Mouse (Mus musculus) forebrain, embryonic 10.5 days (tissue): ENCODE data around the gene Hist1h2ao. TPM values are rescaled to one million over a fixed set of nuclear protein-coding genes. Genes with fewer than 3 reads are reported as not detected.

Experiments used
- microRNA-seq: library from miRNA; unstranded; fragments of <30 nt; microRNA quantifications from one replicate; pipeline ENCODE4, GENCODE M21; 2017
- polyA plus RNA-seq: library from polyadenylated mRNA; unstranded; fragments of >200 nt; fragmentation: Nextera tagmentation; extraction: Ambion mirVana; gene quantifications from 2 replicates; pipeline ENCODE4 v1.2.1, GENCODE M21; 2016

Hist1h2ao gene
- polyA plus RNA-seq, 1 experiment from 2014 or later = not detected

Small RNA genes within 50 kb of the gene (microRNA-seq; reads per million reads assigned to microRNA genes)
- gene Gm19658 (not detected), gene Gm44346 (not detected), gene Gm44466 (not detected)

Other genes starting within 250 kb of the Hist1h2ao start
- gene Olfr1364, start 228.7 kb upstream of the Hist1h2ao start, polyA plus RNA-seq = not detected in 2 replicates
- gene Olfr1362, start 196.4 kb upstream of the Hist1h2ao start, polyA plus RNA-seq = not detected in 2 replicates
- gene Olfr11, start 167.9 kb upstream of the Hist1h2ao start, polyA plus RNA-seq = not detected in 2 replicates
- not detected in 2 replicates for gene Olfr1361, start 147.1 kb upstream of the Hist1h2ao start, polyA plus RNA-seq
- gene Olfr1360, start 133.1 kb upstream of the Hist1h2ao start, polyA plus RNA-seq = not detected in 2 replicates
- not detected in 2 replicates for gene Olfr1359, start 112.4 kb upstream of the Hist1h2ao start, polyA plus RNA-seq
- gene Hist1h2bl, start 94.3 kb upstream of the Hist1h2ao start, polyA plus RNA-seq = 1.5 and 2.0 TPM in 2 replicates
- gene Hist1h2ai, start 94.0 kb upstream of the Hist1h2ao start, polyA plus RNA-seq = 11.9 and 12.0 TPM in 2 replicates
- gene Hist1h3h, start 92.8 kb upstream of the Hist1h2ao start, polyA plus RNA-seq = 9.4 and 11.1 TPM in 2 replicates
- gene Hist1h2bm, start 88.4 kb upstream of the Hist1h2ao start, polyA plus RNA-seq = 5.3 and 5.6 TPM in 2 replicates
- 0.97 and 1.8 TPM in 2 replicates for gene Hist1h4j, start 75.4 kb upstream of the Hist1h2ao start, polyA plus RNA-seq
- gene Hist1h4k, start 60.0 kb upstream of the Hist1h2ao start, polyA plus RNA-seq = 1.8 and 5.8 TPM in 2 replicates
- 17.5 and 18.1 TPM in 2 replicates for gene Hist1h2ak, start 56.6 kb upstream of the Hist1h2ao start, polyA plus RNA-seq
- 1.6 and 1.8 TPM in 2 replicates for gene Hist1h2bn, start 56.3 kb upstream of the Hist1h2ao start, polyA plus RNA-seq
- gene Hist1h1b, start 29.8 kb upstream of the Hist1h2ao start, polyA plus RNA-seq = 37.0 and 43.0 TPM in 2 replicates
- gene Hist1h3i, start 27.1 kb upstream of the Hist1h2ao start, polyA plus RNA-seq = 120 and 124 TPM in 2 replicates
- gene Hist1h2an, start 23.2 kb upstream of the Hist1h2ao start, polyA plus RNA-seq = 11.9 and 17.4 TPM in 2 replicates
- 4.3 and 4.8 TPM in 2 replicates for gene Hist1h2bp, start 23.0 kb upstream of the Hist1h2ao start, polyA plus RNA-seq
- 19.8 and 21.9 TPM in 2 replicates for gene Hist1h2bq, start 268 bp upstream of the Hist1h2ao start, polyA plus RNA-seq
- not detected in 2 replicates for gene Hist1h4m, start 1.3 kb downstream of the Hist1h2ao start, polyA plus RNA-seq
- 9.3 and 9.4 TPM in 2 replicates for gene Hist1h4n, start 21.7 kb downstream of the Hist1h2ao start, polyA plus RNA-seq
- 6,723 and 6,843 TPM in 2 replicates for gene Hist1h2ap, start 23.0 kb downstream of the Hist1h2ao start, polyA plus RNA-seq
- gene Hist1h2br, start 23.3 kb downstream of the Hist1h2ao start, polyA plus RNA-seq = 20.1 and 23.1 TPM in 2 replicates
- 24.3 and 26.8 TPM in 2 replicates for gene Zfp184, start 134.6 kb downstream of the Hist1h2ao start, polyA plus RNA-seq
- 0.09 TPM in 1 of 2 replicates, not detected in the other for gene Pom121l2, start 170.7 kb downstream of the Hist1h2ao start, polyA plus RNA-seq
- gene Prss16, start 199.3 kb downstream of the Hist1h2ao start, polyA plus RNA-seq = 0.26 and 0.41 TPM in 2 replicates
- 12.1 and 14.3 TPM in 2 replicates for gene Hist1h2ah, start 225.1 kb downstream of the Hist1h2ao start, polyA plus RNA-seq
- gene Hist1h2bk, start 225.4 kb downstream of the Hist1h2ao start, polyA plus RNA-seq = 6.4 and 7.7 TPM in 2 replicates
- gene Hist1h4i, start 230.9 kb downstream of the Hist1h2ao start, polyA plus RNA-seq = 53.1 and 58.6 TPM in 2 replicates
- 54.9 and 55.0 TPM in 2 replicates for gene Hist1h2ag, start 232.5 kb downstream of the Hist1h2ao start, polyA plus RNA-seq
- gene Hist1h2bj, start 232.7 kb downstream of the Hist1h2ao start, polyA plus RNA-seq = 11.7 and 14.9 TPM in 2 replicates